ENCODE assay signal across 8 mouse cellular contexts in the genomic region with DNA sequence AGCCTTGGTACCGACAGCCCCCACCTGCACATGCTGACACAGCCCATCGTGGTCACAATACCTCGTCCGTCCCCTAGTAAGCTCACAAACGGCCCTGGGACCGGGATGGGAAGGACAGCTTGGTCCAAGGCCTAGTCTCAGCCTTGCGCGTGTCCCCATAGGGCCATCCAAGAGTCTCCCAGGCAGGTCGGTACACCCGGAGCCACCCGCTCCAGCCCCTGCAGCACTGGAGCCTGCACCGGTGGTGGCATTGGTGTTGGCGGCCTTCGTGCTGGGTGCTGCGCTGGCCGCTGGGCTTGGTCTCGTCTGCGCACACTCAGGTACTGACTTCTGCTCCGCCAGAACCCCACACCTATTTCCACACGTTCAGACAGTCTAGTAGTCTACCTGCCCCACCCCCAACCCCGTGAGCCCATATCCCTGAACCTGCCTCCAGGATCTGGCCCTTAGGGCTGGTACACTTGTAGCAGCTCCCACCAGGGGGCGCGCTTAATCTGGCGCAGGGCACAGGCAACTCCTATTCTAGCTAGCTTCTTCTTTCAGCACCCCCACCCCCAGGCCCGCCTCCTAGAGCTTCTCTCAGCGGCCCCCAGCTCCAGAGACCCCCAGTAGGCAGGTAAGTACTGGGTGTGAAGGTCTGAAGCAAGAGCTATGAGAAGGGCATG. TPM values are rescaled to one million over a fixed set of nuclear protein-coding genes. Genes with fewer than 3 reads are reported as not detected.
A peak's percentile ranks its signal among the peaks of the same experiment; 100 is the strongest.
DNase-seq lines count a peak whose midpoint lies in the region; ATAC-seq and TF ChIP-seq lines count a peak whose summit lies in the region.

No protein-coding gene starts in this region.

- WGBS in heart, embryonic 11.5 days (ENCODE audit: insufficient replicate concordance), result 30% methylated on average over 26 of the region's 26 CpGs
- 38% methylated on average over 26 of the region's 26 CpGs for WGBS in liver, embryonic 14.5 days (ENCODE audit: insufficient replicate concordance)
- WGBS in olfactory bulb, adult 2 months, result 40% methylated on average over 26 of the region's 26 CpGs

- peaks cover 3% of the 10 kb centered on the region; the same call in 1 of the 2 replicates for H3K27me3 ChIP-seq in heart, embryonic 11.5 days (ENCODE audit: control insufficient read depth, insufficient read depth, low read length)
- no peaks in the 10 kb centered on the region for H3K27me3 ChIP-seq in liver, embryonic 14.5 days (ENCODE audit: control insufficient read depth, insufficient read depth, low read length)

- peak; percentile 84 for TF ChIP-seq CTCF in bone marrow macrophage, adult 2 months (IDR thresholded peaks at IDR 0.05; ENCODE audit: low read depth, low read length)
- TF ChIP-seq CTCF in embryonic fibroblast, embryonic 13.5 days (IDR thresholded peaks at IDR 0.05; ENCODE audit: borderline replicate concordance, insufficient read depth, low read length), result peak; percentile 71
- TF ChIP-seq CTCF in liver, embryonic 14.5 days (IDR thresholded peaks at IDR 0.05; ENCODE audit: low read depth), result peak; percentile 95
- TF ChIP-seq CTCF in olfactory bulb, adult 2 months (IDR thresholded peaks at IDR 0.05; ENCODE audit: insufficient read depth, low read depth, low read length), result peak; percentile 85

- H3K4me1 ChIP-seq in bone marrow macrophage, adult 2 months (ENCODE audit: control insufficient read depth, insufficient read depth, low read length), result peaks cover 18% of the 10 kb centered on the region
- 0 out of 2 replicates have a peak, but pooled peaks cover 2% of the 10 kb centered on the region for H3K4me1 ChIP-seq in embryonic fibroblast, embryonic 13.5 days (ENCODE audit: control insufficient read depth, insufficient read depth, low read length)
- peaks cover 16% of the 10 kb centered on the region for H3K4me1 ChIP-seq in heart, embryonic 11.5 days (ENCODE audit: control insufficient read depth, insufficient read depth, low read length)
- peaks cover 5% of the 10 kb centered on the region in 2 experiments for H3K4me1 ChIP-seq in liver, embryonic 14.5 days (replicated peaks; ENCODE audit: control insufficient read depth in 2 of 2, insufficient read depth in 2 of 2, low read length in 1 of 2)
- H3K4me1 ChIP-seq in olfactory bulb, adult 2 months (ENCODE audit: control insufficient read depth, insufficient read depth, low read length), result peaks cover 24% of the 10 kb centered on the region

- no peaks in the 10 kb centered on the region for H3K9me3 ChIP-seq in heart, embryonic 11.5 days (replicated peaks; ENCODE audit: control insufficient read depth, low read length)
- H3K9me3 ChIP-seq in liver, embryonic 14.5 days (ENCODE audit: control insufficient read depth, low read length), result no peaks in the 10 kb centered on the region

- TF ChIP-seq POLR2A in bone marrow macrophage, adult 2 months (IDR thresholded peaks at IDR 0.05; ENCODE audit: borderline replicate concordance, low read depth, low read length), result no peak
- no peak for TF ChIP-seq POLR2A in embryonic fibroblast, embryonic 13.5 days (IDR thresholded peaks at IDR 0.05; ENCODE audit: low read depth, low read length)
- no peak for TF ChIP-seq POLR2A in olfactory bulb, adult 2 months (IDR thresholded peaks at IDR 0.05; ENCODE audit: insufficient read depth, low read depth, low read length)

- 0 out of 2 replicates have a peak, but pooled peaks have one; percentile 1 for ATAC-seq in heart, embryonic 11.5 days (replicated peaks; ENCODE audit: insufficient number of reproducible peaks, low FRiP score, low TSS enrichment)
- ATAC-seq in liver, embryonic 14.5 days (ENCODE audit: insufficient read depth), result no peak

- peak; percentile 82 to 84 for DNase-seq in CD8-positive naive resting alpha-beta T cell, adult 2 months (ENCODE audit: low read depth in 2 of 2, low spot score in 2 of 2)
- DNase-seq in kidney, postnatal 36 days, result peak; percentile 83 to 95
- DNase-seq in liver, embryonic 14.5 days (ENCODE audit: low read depth in 3 of 3, low spot score in 3 of 3), result peak in 2 of 3 experiments; percentile 55 to 61
- peak; percentile 56 to 69 for DNase-seq in thymus, adult 18-20 months

- no peak overlapping the region for H3K27ac ChIP-seq in bone marrow macrophage, adult 2 months (ENCODE audit: insufficient read depth, low read depth, low read length)
- H3K27ac ChIP-seq in embryonic fibroblast, embryonic 13.5 days (ENCODE audit: insufficient read depth, low read length), result no peak overlapping the region
- no peak overlapping the region for H3K27ac ChIP-seq in heart, embryonic 11.5 days (ENCODE audit: low read depth, low read length)
- H3K27ac ChIP-seq in liver, embryonic 14.5 days, result no peak overlapping the region
- H3K27ac ChIP-seq in olfactory bulb, adult 2 months (ENCODE audit: insufficient read depth, low read depth, low read length), result no peak overlapping the region

- H3K4me2 ChIP-seq in heart, embryonic 11.5 days, result peak overlapping the region; percentile 16; the same call in 1 of the 2 replicates
- no peak overlapping the region for H3K4me2 ChIP-seq in liver, embryonic 14.5 days (ENCODE audit: low read depth)

- no peak for TF ChIP-seq EP300 in liver, embryonic 14.5 days (IDR thresholded peaks at IDR 0.05; ENCODE audit: low read depth)

- H3K9ac ChIP-seq in heart, embryonic 11.5 days (ENCODE audit: low read depth, low read length), result 0 out of 2 replicates have a peak overlapping the region, but pooled peaks have one; percentile 17
- H3K9ac ChIP-seq in liver, embryonic 14.5 days (replicated peaks), result no peak overlapping the region

- peaks cover 14% of the 10 kb centered on the region for H3K36me3 ChIP-seq in heart, embryonic 11.5 days (ENCODE audit: control insufficient read depth, insufficient read depth, low read length)
- H3K36me3 ChIP-seq in liver, embryonic 14.5 days (replicated peaks; ENCODE audit: control insufficient read depth, insufficient read depth, low read depth), result peaks cover 12% of the 10 kb centered on the region

- H3K4me3 ChIP-seq in bone marrow macrophage, adult 2 months (ENCODE audit: insufficient read depth, low read length), result no peak overlapping the region
- no peak overlapping the region for H3K4me3 ChIP-seq in embryonic fibroblast, embryonic 13.5 days (ENCODE audit: insufficient read depth, low read length)
- H3K4me3 ChIP-seq in heart, embryonic 11.5 days (ENCODE audit: low read depth, low read length), result no peak overlapping the region
- H3K4me3 ChIP-seq in liver, embryonic 14.5 days (ENCODE audit: insufficient read depth in 1 of 2, low read depth in 2 of 2, low read length in 2 of 2), result no peak overlapping the region
- no peak overlapping the region for H3K4me3 ChIP-seq in olfactory bulb, adult 2 months (ENCODE audit: insufficient read depth, low read depth, low read length)

RNA-seq across cellular contexts. Expression of a gene that starts 2.4 kb away (rescaled TPM):
- 3.6 and 4.4 TPM in 2 replicates for polyA plus RNA-seq in bone marrow macrophage, adult 2 months (2012; ENCODE audit: insufficient read depth, insufficient read length, missing spikeins)
- 6.0 and 10.8 TPM in 2 replicates for polyA plus RNA-seq in embryonic fibroblast, embryonic 13.5 days (2011; ENCODE audit: insufficient read length, low read depth, missing spikeins)
- polyA plus RNA-seq in heart, embryonic 11.5 days (2014; fragmentation: Nextera tagmentation; extraction: Ambion mirVana), result 2.5 and 2.9 TPM in 2 replicates
- 5.2 and 6.4 TPM in 2 replicates for polyA plus RNA-seq in liver, embryonic 14.5 days (2012; rRNA removed)
- polyA plus RNA-seq in liver, embryonic 14.5 days (2014; fragmentation: Nextera tagmentation; extraction: Ambion mirVana), result 0.30 and 0.34 TPM in 2 replicates
- polyA plus RNA-seq in olfactory bulb, adult 2 months (2012; ENCODE audit: insufficient read depth, insufficient read length, low replicate concordance, missing spikeins), result not detected in 2 replicates

RNA-seq across cellular contexts. Expression of a gene that starts 2.4 kb away (rescaled TPM):
- polyA plus RNA-seq in bone marrow macrophage, adult 2 months (2012; ENCODE audit: insufficient read depth, insufficient read length, missing spikeins), result 17.6 and 20.7 TPM in 2 replicates
- polyA plus RNA-seq in embryonic fibroblast, embryonic 13.5 days (2011; ENCODE audit: insufficient read length, low read depth, missing spikeins), result 29.0 and 29.3 TPM in 2 replicates
- polyA plus RNA-seq in heart, embryonic 11.5 days (2014; fragmentation: Nextera tagmentation; extraction: Ambion mirVana), result 41.7 and 45.3 TPM in 2 replicates
- 11.5 and 13.0 TPM in 2 replicates for polyA plus RNA-seq in liver, embryonic 14.5 days (2012; rRNA removed)
- polyA plus RNA-seq in liver, embryonic 14.5 days (2014; fragmentation: Nextera tagmentation; extraction: Ambion mirVana), result 14.1 and 15.5 TPM in 2 replicates
- polyA plus RNA-seq in olfactory bulb, adult 2 months (2012; ENCODE audit: insufficient read depth, insufficient read length, low replicate concordance, missing spikeins), result not detected in 2 replicates

RNA-seq across cellular contexts. Expression of a gene that starts 8.6 kb away (rescaled TPM):
- 0.67 and 0.76 TPM in 2 replicates for polyA plus RNA-seq in bone marrow macrophage, adult 2 months (2012; ENCODE audit: insufficient read depth, insufficient read length, missing spikeins)
- polyA plus RNA-seq in embryonic fibroblast, embryonic 13.5 days (2011; ENCODE audit: insufficient read length, low read depth, missing spikeins), result 56.7 and 63.9 TPM in 2 replicates
- polyA plus RNA-seq in heart, embryonic 11.5 days (2014; fragmentation: Nextera tagmentation; extraction: Ambion mirVana), result 33.0 and 33.5 TPM in 2 replicates
- 3.0 and 4.6 TPM in 2 replicates for polyA plus RNA-seq in liver, embryonic 14.5 days (2012; rRNA removed)
- polyA plus RNA-seq in liver, embryonic 14.5 days (2014; fragmentation: Nextera tagmentation; extraction: Ambion mirVana), result 1.1 and 1.2 TPM in 2 replicates
- not detected in 2 replicates for polyA plus RNA-seq in olfactory bulb, adult 2 months (2012; ENCODE audit: insufficient read depth, insufficient read length, low replicate concordance, missing spikeins)

RNA-seq across cellular contexts. Expression of a gene that starts 11.8 kb away (rescaled TPM):
- polyA plus RNA-seq in bone marrow macrophage, adult 2 months (2012; ENCODE audit: insufficient read depth, insufficient read length, missing spikeins), result not detected in 2 replicates
- 0.40 and 0.60 TPM in 2 replicates for polyA plus RNA-seq in embryonic fibroblast, embryonic 13.5 days (2011; ENCODE audit: insufficient read length, low read depth, missing spikeins)
- 0.07 TPM in 1 of 2 replicates, not detected in the other for polyA plus RNA-seq in heart, embryonic 11.5 days (2014; fragmentation: Nextera tagmentation; extraction: Ambion mirVana)
- 0.47 and 0.66 TPM in 2 replicates for polyA plus RNA-seq in liver, embryonic 14.5 days (2012; rRNA removed)
- polyA plus RNA-seq in liver, embryonic 14.5 days (2014; fragmentation: Nextera tagmentation; extraction: Ambion mirVana), result 0.05 and 0.14 TPM in 2 replicates
- not detected in 2 replicates for polyA plus RNA-seq in olfactory bulb, adult 2 months (2012; ENCODE audit: insufficient read depth, insufficient read length, low replicate concordance, missing spikeins)

RNA-seq across cellular contexts. Expression of a gene that starts 11.9 kb away (rescaled TPM):
- polyA plus RNA-seq in bone marrow macrophage, adult 2 months (2012; ENCODE audit: insufficient read depth, insufficient read length, missing spikeins), result 75.4 and 77.0 TPM in 2 replicates
- polyA plus RNA-seq in embryonic fibroblast, embryonic 13.5 days (2011; ENCODE audit: insufficient read length, low read depth, missing spikeins), result 37.0 and 42.0 TPM in 2 replicates
- polyA plus RNA-seq in heart, embryonic 11.5 days (2014; fragmentation: Nextera tagmentation; extraction: Ambion mirVana), result 12.5 and 14.4 TPM in 2 replicates
- polyA plus RNA-seq in liver, embryonic 14.5 days (2012; rRNA removed), result 11.7 and 13.2 TPM in 2 replicates
- 6.6 and 7.8 TPM in 2 replicates for polyA plus RNA-seq in liver, embryonic 14.5 days (2014; fragmentation: Nextera tagmentation; extraction: Ambion mirVana)
- not detected in 2 replicates for polyA plus RNA-seq in olfactory bulb, adult 2 months (2012; ENCODE audit: insufficient read depth, insufficient read length, low replicate concordance, missing spikeins)

Comparison
In these comparisons a context has a peak if more than half of its experiments do, and no peak if none do; other contexts are left out.
1. RNA of a gene that starts 2.4 kb away (polyA plus RNA-seq): 41.7 to 45.3 TPM in heart, embryonic 11.5 days, 29.0 to 29.3 TPM in embryonic fibroblast, embryonic 13.5 days, 17.6 to 20.7 TPM in bone marrow macrophage, adult 2 months and 11.5 to 15.5 TPM in liver, embryonic 14.5 days; not detected in olfactory bulb, adult 2 months; every median in the first group is over 10 times any median in the second.
2. Peak in every context shown above with its lines, with median percentiles within 50 percentile points of each other: DNase-seq and CTCF ChIP-seq.